Mouse (Mus musculus): ENCODE measurements around the gene Depdc1b.

Depdc1b gene

DNA sequence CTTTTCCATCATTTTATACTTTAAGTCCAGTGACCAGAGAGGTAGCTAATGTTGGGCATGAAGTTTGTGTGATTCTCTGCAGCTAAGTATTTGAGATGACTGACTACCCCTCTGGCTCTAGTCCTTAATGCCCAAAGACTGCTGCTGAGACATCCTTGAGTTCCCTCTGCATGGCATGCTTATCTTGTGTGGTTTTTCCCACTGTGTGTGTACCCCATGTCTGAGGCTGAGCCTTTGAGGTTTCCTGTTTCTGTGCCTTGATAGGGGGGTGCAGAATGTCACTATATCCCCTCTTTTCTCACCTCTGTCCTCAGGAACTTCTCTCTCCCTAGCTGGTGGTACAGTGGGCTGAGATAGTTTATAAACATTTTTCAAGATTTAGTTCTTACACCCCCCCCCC, 119.6 kb downstream of the Depdc1b start:
- no peak for DNase-seq (ENCODE audit: low read depth, low spot score)

DNA sequence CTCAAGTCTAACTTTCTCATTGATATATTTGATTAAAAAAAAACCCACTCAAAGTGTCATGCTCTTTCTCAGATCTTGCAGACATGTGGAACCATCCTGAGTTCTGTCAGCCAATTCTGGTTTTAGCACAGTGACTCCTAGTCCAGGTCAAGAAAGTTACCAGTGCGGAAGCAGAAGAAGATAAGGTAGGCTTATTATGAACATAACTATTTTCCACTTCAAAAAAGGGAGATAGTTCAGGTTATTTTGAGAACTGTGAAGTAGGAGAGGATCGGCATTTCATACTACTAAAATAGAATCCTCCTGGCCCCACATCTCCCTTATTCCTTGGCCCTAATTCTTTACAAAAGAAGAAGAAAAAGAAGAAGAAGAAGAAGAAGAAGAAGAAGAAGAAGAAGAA, 121.3 kb downstream of the Depdc1b start:
- no peak for DNase-seq (ENCODE audit: low read depth, low spot score)

DNA sequence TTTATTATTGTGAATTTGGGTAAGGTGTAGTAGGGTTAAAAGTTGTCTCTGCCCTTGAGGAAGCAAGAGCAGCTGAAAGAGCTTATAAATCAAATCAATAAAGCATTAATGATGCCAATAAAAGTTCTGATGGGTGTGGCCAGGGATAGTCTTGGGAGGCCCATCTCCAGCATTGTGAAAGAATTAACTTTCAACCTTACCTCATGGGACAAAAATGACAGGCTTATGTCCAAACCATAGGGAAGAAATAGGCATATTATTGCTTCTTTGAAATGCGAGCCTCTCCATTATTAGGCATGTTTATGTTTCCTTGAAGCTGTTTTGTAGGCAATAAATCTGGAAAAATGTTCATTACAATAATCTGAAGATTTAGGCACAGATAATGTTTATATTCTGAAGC, 122.9 kb downstream of the Depdc1b start:
- DNase-seq (ENCODE audit: low read depth, low spot score), result no peak

DNA sequence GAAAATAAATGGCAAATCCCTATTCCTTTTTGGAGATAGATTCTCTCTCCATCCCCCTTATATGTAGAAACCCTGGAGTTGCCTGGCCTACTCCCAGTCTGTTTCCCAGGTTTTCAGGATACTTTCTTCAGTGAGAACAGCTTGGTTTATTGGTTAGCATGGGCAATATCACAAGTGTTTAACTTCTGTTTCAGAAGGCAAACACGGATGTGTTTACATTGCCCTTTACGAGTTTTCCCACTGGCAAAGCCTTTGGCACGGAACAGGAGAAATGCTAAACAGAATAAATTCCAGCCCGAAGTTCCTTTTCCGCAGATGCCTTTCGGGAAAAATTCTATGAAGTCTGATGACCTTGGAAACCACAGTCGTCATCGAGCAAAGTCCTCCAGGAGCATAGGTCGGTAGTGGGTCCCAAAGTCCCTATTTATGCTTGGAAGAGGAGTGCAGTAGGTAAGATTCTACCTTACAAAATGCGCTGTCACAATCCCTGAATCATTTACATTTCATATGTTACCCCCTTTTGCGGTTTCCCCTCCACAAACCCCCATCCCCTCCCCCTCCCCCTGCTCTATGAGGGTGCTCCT, 132.3 kb downstream of the Depdc1b start:
- DNase-seq (ENCODE audit: low read depth, low spot score), result no peak

DNA sequence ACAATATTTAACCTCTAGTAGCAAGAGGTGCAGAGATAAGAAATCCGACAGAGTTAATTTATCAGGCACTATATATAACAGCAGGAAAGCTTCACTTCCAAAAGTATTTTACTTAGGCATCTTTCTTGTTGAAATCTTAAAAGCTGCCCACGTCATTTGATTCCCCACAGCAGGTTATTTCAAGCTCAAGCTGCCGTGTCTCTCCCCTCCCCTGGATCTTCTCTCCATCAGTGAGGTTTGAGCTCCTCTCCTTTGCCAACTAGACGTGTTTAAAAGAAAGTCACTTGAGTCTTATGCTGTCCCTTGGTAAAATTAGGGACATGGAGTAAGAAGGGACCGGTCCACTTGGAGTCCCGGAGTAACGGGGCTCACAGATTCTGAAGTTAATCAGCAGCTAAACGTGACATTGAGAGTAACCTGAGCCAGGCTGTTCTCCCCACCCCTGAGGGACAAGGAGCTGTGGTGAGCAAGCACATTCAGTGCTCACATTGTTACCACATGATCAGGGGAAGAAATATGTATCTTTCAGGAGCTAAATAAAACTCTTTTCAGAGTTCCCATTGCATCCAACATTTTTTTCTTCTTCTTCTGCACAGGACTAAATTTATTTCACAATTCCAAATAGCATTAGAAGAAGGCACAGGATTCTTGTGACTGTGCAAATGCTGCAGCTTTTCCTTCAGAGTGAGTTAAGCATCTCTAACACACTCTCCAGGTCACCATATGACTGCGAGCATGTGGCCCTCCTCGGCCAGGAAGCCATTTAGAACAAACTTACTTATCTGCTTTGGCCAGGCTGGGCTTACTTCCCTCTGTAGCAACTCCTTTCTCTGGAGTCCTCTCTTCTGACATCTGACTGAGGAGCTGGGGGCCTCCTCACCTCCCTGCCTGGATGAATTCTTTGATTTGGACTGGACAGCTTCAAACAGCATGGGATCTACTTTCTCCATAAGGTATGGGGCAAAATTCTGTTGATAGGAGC, 133.3 kb downstream of the Depdc1b start, which contains the start of gene Pde4d:
Pde4d (plus strand) TSS at position 833 of the 982 bp plus-strand sequence.
- no peak for DNase-seq (ENCODE audit: low read depth, low spot score)

GRCm38 (mm10) chr13:108451122-108451521, 135.0 kb downstream of the Depdc1b start:
- DNase-seq (ENCODE audit: low read depth, low spot score), result no peak

- DNase-seq (ENCODE audit: low read depth, low spot score), result no peak
These were observed 137.2 kb downstream of the Depdc1b start for GRCm38 (mm10) chr13:108453064-108453919.

Measured in brain, embryonic 18.5 days (tissue).